20 mouse cellular contexts compared by ENCODE assay signal in the genomic region with DNA sequence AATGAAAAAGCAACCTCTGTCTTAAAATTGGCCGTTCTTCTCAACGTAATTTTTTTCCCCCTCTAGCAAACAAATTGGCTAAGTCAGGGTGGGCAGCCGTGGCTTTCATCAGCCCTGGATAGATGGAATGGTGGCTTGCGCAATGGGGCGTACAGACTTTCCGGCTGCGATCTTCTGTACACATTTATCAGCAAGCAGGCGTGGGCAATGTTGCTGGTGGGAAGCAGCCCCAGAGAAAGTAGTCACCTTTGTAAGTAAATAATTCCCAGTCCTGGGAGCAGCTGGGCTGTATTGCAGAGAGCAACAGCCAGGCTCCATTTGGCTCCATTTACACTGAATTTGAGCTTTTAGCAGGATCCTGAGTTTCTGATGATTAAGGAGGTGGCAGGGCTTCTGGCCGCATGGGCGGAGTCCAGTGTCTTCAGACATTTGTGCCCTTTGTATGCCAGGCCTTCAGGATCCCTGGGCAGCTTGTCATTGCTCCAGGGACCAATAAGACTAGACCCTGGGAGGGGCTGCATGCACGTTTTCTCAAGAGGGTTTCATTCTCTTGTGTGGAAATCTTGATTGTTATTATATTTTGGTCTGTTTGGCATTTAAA.
A peak's percentile ranks its signal among the peaks of the same experiment; 100 is the strongest.
DNase-seq lines count a peak whose midpoint lies in the region; ATAC-seq and TF ChIP-seq lines count a peak whose summit lies in the region.
"Had no signal": no experiment of that assay in that cellular context is flagged by ENCODE, and none has a peak within 500 bp of the region (broad histone marks: within the 10 kb centered on the region; RNA-seq: fewer than 3 reads in every experiment).

No protein-coding gene starts in this region.

- no peaks in the 10 kb centered on the region for H3K36me3 ChIP-seq in lung, embryonic 15.5 days
- H3K36me3 ChIP-seq in liver, embryonic 16.5 days (ENCODE audit: control insufficient read depth, insufficient read depth): no peaks in the 10 kb centered on the region
- no peaks in the 10 kb centered on the region for H3K36me3 ChIP-seq in neural tube, embryonic 14.5 days (ENCODE audit: control insufficient read depth, insufficient read depth, low read length)
- H3K36me3 ChIP-seq in intestine, postnatal 0 days (ENCODE audit: control insufficient read depth, insufficient read depth): no peaks in the 10 kb centered on the region
- H3K36me3 ChIP-seq: forebrain, embryonic 12.5 days; G1E; heart, embryonic 10.5 days; midbrain, embryonic 12.5 days had no signal

- WGBS in lung, embryonic 15.5 days: 41% methylated on average over 11 of the region's 11 CpGs
- WGBS in liver, embryonic 16.5 days (ENCODE audit: insufficient replicate concordance): 56% methylated on average over 11 of the region's 11 CpGs
- 55% methylated on average over 11 of the region's 11 CpGs for WGBS in neural tube, embryonic 14.5 days
- 52% methylated on average over 11 of the region's 11 CpGs for WGBS in intestine, postnatal 0 days

- H3K4me1 ChIP-seq in lung, embryonic 15.5 days: peaks cover 3% of the 10 kb centered on the region; the same call in 1 of the 2 replicates
- no peaks in the 10 kb centered on the region for H3K4me1 ChIP-seq in liver, embryonic 16.5 days (ENCODE audit: control insufficient read depth, low read depth, low read length)
- H3K4me1 ChIP-seq in neural tube, embryonic 14.5 days (ENCODE audit: control insufficient read depth, insufficient read depth, low read length): 0 out of 2 replicates have a peak, but pooled peaks cover 3% of the 10 kb centered on the region
- H3K4me1 ChIP-seq in intestine, postnatal 0 days (replicated peaks; ENCODE audit: control insufficient read depth, insufficient read depth, low read length): 0 out of 2 replicates have a peak, but pooled peaks cover 1% of the 10 kb centered on the region

- H3K4me2 ChIP-seq in lung, embryonic 15.5 days: no peak overlapping the region
- no peak overlapping the region for H3K4me2 ChIP-seq in liver, embryonic 16.5 days (ENCODE audit: low read depth, low read length)
- H3K4me2 ChIP-seq in neural tube, embryonic 14.5 days (ENCODE audit: low read depth, low read length): no peak overlapping the region
- no peak overlapping the region for H3K4me2 ChIP-seq in intestine, postnatal 0 days (replicated peaks; ENCODE audit: low read depth)
- H3K4me2 ChIP-seq: forebrain, embryonic 12.5 days; midbrain, embryonic 12.5 days had no signal

- no peaks in the 10 kb centered on the region for H3K9me3 ChIP-seq in lung, embryonic 15.5 days
- no peaks in the 10 kb centered on the region for H3K9me3 ChIP-seq in liver, embryonic 16.5 days (replicated peaks; ENCODE audit: control insufficient read depth, low read length)
- H3K9me3 ChIP-seq in neural tube, embryonic 14.5 days (ENCODE audit: control insufficient read depth, low read length): no peaks in the 10 kb centered on the region
- H3K9me3 ChIP-seq in intestine, postnatal 0 days (ENCODE audit: control insufficient read depth): no peaks in the 10 kb centered on the region
- H3K9me3 ChIP-seq: forebrain, embryonic 12.5 days; G1E; heart, embryonic 10.5 days; midbrain, embryonic 12.5 days had no signal

- H3K9ac ChIP-seq in lung, embryonic 15.5 days: no peak overlapping the region
- H3K9ac ChIP-seq in liver, embryonic 16.5 days (ENCODE audit: low read depth, low read length): no peak overlapping the region
- H3K9ac ChIP-seq in neural tube, embryonic 14.5 days (replicated peaks; ENCODE audit: low read depth, low read length): no peak overlapping the region
- H3K9ac ChIP-seq in intestine, postnatal 0 days (ENCODE audit: low read depth, low read length): no peak overlapping the region
- H3K9ac ChIP-seq: forebrain, embryonic 12.5 days; midbrain, embryonic 12.5 days had no signal

- TF ChIP-seq CTCF in intestine, postnatal 0 days (IDR thresholded peaks at IDR 0.05; ENCODE audit: low read depth): no peak

- no peaks in the 10 kb centered on the region for H3K27me3 ChIP-seq in lung, embryonic 15.5 days
- H3K27me3 ChIP-seq in liver, embryonic 16.5 days (ENCODE audit: control insufficient read depth, insufficient read depth, low read depth, low read length): no peaks in the 10 kb centered on the region
- no peaks in the 10 kb centered on the region for H3K27me3 ChIP-seq in neural tube, embryonic 14.5 days (ENCODE audit: control insufficient read depth, insufficient read depth, low read length)
- H3K27me3 ChIP-seq in intestine, postnatal 0 days (replicated peaks; ENCODE audit: control insufficient read depth, insufficient read depth, low read length): no peaks in the 10 kb centered on the region
- H3K27me3 ChIP-seq: forebrain, embryonic 12.5 days; midbrain, embryonic 12.5 days had no signal

- DNase-seq in cerebellum, postnatal 10 days: peak; percentile 32 to 36
- DNase-seq in cerebellum, adult 11 months: no peak
- DNase-seq in lung, postnatal 4 days: no peak
- no peak for DNase-seq in adrenal gland, postnatal 4 days (ENCODE audit: low spot score in 2 of 2)
- DNase-seq: cerebellum, adult 9-11 months; gastrocnemius, postnatal 36 days; heart, postnatal 10 days; kidney, postnatal 4 days; layer of hippocampus, postnatal 36 days; right cerebral cortex, postnatal 25 days; thymus, postnatal 36 days had no signal

- ATAC-seq in lung, embryonic 15.5 days (ENCODE audit: borderline replicate concordance, extremely low read depth, low FRiP score, low TSS enrichment): peak; percentile 66; the same call in 1 of the 2 replicates
- peak; percentile 59 for ATAC-seq in liver, embryonic 16.5 days (ENCODE audit: low read depth)
- ATAC-seq in neural tube, embryonic 14.5 days (ENCODE audit: low read depth): peak; percentile 44; the same call in 1 of the 2 replicates
- ATAC-seq in intestine, postnatal 0 days: no peak
- ATAC-seq: CD4-positive, CD25-positive, alpha-beta regulatory T cell, adult 4 months had no signal

- no peak overlapping the region for H3K27ac ChIP-seq in lung, embryonic 15.5 days
- H3K27ac ChIP-seq in liver, embryonic 16.5 days (ENCODE audit: low read length): no peak overlapping the region
- 0 out of 2 replicates have a peak overlapping the region, but pooled peaks have one; percentile 13 for H3K27ac ChIP-seq in neural tube, embryonic 14.5 days (ENCODE audit: low read depth, low read length)
- H3K27ac ChIP-seq in intestine, postnatal 0 days (ENCODE audit: low read depth, low read length): no peak overlapping the region
- H3K27ac ChIP-seq: forebrain, embryonic 12.5 days; heart, embryonic 10.5 days; midbrain, embryonic 12.5 days had no signal

- no peak overlapping the region for H3K4me3 ChIP-seq in lung, embryonic 15.5 days
- H3K4me3 ChIP-seq in liver, embryonic 16.5 days (ENCODE audit: low read depth, low read length): no peak overlapping the region
- H3K4me3 ChIP-seq in neural tube, embryonic 14.5 days (ENCODE audit: low read depth, low read length): no peak overlapping the region
- H3K4me3 ChIP-seq in intestine, postnatal 0 days (ENCODE audit: low read depth, low read length): no peak overlapping the region
- H3K4me3 ChIP-seq: forebrain, embryonic 12.5 days; heart, embryonic 10.5 days; midbrain, embryonic 12.5 days had no signal

Comparison
In these comparisons a context has a peak if more than half of its experiments do, and no peak if none do; other contexts are left out.
1. DNase-seq: peak in cerebellum, postnatal 10 days (2 of 2); none in cerebellum, adult 11 months (single experiment), lung, postnatal 4 days (0 of 2) and adrenal gland, postnatal 4 days (0 of 2).